Mouse (Mus musculus) stomach, postnatal 0 days (tissue): ENCODE measurements around the gene Hoxa9.

Source experiments
- CTCF ChIP-seq: IDR thresholded peaks from 2 replicates; pipeline ENCODE4 v1.5.1; 2016; ENCODE audit warnings: antibody characterized with exemption, low read depth, mild to moderate bottlenecking, moderate library complexity
- EP300 ChIP-seq: optimal IDR thresholded peaks from 2 replicates; pipeline ENCODE3; 2016; ENCODE audit warnings: antibody characterized with exemption

DNA sequence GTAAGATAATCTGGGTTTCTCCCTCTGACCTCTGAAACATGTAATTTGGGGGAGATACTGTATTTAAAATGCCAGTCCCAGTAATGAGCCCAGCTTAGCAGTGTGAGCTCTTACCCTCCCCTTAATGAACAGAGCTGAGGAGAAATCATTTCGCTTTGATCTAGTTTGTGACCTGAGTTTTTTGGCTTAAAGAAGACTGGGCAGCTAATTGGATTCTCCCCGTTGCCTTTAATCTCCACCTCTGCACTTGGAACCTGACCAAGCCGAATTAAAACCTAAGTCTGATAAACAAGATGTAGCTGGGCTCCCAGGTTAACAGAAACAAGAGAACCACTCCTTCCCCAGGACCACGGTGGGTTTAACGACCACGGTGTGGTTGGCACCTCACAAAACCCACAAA, 45.5 kb upstream of the Hoxa9 start:
- no peak for TF ChIP-seq CTCF
- no peak for TF ChIP-seq EP300
